Mouse (Mus musculus) NIH3T3 (cell line): Measurements from ENCODE around the gene Msrb3.
A peak's percentile ranks its signal among the peaks of the same experiment; 100 is the strongest.

Source experiments
- DNase-seq: peaks from one replicate; pipeline ENCODE4 v3.0.0-alpha.2; 2012; ENCODE audit warnings: low read depth

The Msrb3 gene

GRCm38 (mm10) chr10:120810832-120811571 is 87.9 kb downstream of the Msrb3 start:
- peak; percentile 59 for DNase-seq

GRCm38 (mm10) chr10:120810053-120810696 is 88.7 kb downstream of the Msrb3 start:
- DNase-seq, result peak; percentile 70

DNA sequence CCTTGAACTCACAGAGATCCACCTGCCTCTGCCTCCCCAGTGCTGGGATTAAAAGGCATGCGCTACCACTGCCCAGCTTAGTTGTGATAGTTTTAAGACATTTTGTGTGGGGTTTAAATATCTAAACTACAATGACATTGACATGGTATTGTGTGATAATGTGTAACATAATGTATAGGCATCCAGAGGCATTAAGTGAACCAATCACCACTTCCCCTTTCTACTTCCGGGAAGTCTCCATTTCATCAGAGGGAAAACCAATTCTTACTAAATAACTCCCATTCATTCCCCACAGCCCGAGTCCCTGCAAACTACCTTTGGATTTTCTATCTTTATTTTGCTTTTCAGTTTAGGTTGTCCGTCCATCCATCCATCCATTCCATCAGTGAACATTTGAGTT is 90.7 kb downstream of the Msrb3 start:
- no peak for DNase-seq

DNA sequence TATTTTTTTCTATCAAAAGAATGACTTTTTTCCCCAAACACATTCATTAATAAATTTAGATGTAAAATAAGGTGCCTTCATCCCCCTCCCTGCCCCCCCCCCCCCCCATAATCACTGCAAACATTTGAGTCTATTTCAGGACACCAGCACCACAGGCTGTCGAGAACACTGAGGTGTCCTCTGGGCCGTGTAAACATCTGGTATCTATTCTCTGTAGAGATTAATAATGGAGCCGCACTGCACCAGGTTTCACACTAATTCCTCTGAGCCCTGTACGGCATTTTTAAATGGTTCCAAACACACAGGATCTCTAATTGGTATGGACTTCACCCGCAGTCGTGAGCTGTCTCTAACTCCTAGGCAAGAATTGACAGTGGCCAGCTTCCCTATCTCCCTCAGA is 97.8 kb downstream of the Msrb3 start:
- DNase-seq, result no peak

DNA sequence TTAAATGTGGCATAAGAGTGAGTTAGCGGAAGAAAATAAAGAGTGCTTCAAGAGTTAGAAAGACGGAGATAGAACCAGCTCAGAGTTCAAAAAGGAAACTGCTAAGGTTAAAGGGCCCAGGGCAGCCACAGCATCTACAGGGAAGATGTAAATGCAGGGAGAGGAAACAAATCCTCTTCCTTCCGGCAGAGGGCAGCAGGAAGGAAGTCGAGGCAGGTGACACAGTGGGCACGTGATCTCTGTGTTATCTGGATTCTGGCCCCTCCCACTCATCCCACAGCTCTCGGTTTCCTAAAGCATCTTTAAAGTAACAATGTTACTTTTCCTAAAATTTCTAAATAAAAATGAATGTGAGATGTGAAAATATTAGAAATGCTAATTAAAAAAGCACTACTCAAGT is 99.4 kb downstream of the Msrb3 start:
- no peak for DNase-seq

DNA sequence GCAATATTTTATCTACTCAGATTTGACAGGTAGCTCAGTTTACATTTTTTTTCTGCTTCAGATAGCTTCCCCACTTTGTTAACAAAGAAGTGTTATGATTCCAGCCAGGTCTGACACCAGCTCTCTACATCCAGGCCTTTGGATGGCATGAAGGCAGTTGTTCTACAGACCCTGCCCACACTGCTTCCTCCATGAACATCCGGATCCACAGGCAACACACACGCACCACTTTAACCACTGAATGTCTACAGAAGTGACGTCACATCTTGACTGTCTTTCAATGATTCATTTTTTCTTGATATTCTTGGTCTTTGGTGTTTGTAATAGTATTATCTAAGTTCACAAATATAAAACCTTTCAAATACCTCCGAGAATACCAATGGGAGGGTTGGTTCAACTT is 102.2 kb downstream of the Msrb3 start:
- no peak for DNase-seq

- DNase-seq, result no peak
Measured at GRCm38 (mm10) chr10:120794391-120794817, 104.5 kb downstream of the Msrb3 start.

- no peak for DNase-seq
Measured at GRCm38 (mm10) chr10:120792191-120792765, 106.6 kb downstream of the Msrb3 start.

GRCm38 (mm10) chr10:120791438-120791837 is 107.5 kb downstream of the Msrb3 start:
- no peak for DNase-seq

GRCm38 (mm10) chr10:120787202-120787601 is 111.7 kb downstream of the Msrb3 start:
- peak; percentile 39 for DNase-seq

DNA sequence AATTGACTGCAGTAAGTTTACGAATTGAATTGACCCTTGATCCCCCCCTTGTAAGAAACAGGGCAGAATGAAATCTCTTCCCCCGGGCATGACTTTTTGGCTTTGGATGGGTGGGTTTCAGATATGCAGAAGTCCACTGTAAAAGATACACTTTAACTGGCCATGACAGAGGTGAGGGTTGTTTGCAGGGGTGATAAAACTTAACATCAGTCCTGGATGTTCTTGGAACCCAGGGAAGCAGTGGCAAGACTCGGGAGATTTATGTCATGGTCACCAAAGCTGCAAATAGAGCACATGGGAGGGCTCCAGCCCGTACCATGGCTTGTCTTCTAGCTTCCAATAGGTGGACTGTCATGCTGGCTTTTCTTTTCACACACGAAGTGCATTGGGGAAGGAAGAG is 114.4 kb downstream of the Msrb3 start:
- no peak for DNase-seq

- DNase-seq, result no peak
Measured at GRCm38 (mm10) chr10:120783393-120783792, 115.5 kb downstream of the Msrb3 start.

GRCm38 (mm10) chr10:120777499-120777898 is 121.4 kb downstream of the Msrb3 start:
- DNase-seq, result no peak

GRCm38 (mm10) chr10:120775361-120775760 is 123.5 kb downstream of the Msrb3 start:
- DNase-seq, result no peak

DNA sequence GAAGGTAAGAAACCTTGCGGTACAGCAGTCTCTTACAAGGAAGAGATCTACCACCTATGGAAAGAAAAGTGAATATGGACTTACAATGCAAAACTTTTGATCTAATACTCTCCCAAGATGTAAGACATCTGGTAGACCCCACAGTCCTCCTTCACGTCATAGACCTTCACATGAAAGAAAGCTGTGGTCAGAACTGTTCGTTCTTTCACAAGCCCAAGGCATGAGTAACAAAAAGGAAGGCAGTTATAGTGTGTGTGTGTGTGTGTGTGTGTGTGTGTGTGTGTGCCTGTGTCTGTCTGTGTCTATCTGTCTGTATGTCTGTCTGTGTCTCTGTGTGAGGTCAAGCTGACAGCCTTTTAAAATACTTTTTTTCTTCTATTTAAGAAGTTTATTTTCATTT is 131.5 kb downstream of the Msrb3 start:
- DNase-seq, result no peak

GRCm38 (mm10) chr10:120765398-120765797 is 133.5 kb downstream of the Msrb3 start:
- no peak for DNase-seq

DNA sequence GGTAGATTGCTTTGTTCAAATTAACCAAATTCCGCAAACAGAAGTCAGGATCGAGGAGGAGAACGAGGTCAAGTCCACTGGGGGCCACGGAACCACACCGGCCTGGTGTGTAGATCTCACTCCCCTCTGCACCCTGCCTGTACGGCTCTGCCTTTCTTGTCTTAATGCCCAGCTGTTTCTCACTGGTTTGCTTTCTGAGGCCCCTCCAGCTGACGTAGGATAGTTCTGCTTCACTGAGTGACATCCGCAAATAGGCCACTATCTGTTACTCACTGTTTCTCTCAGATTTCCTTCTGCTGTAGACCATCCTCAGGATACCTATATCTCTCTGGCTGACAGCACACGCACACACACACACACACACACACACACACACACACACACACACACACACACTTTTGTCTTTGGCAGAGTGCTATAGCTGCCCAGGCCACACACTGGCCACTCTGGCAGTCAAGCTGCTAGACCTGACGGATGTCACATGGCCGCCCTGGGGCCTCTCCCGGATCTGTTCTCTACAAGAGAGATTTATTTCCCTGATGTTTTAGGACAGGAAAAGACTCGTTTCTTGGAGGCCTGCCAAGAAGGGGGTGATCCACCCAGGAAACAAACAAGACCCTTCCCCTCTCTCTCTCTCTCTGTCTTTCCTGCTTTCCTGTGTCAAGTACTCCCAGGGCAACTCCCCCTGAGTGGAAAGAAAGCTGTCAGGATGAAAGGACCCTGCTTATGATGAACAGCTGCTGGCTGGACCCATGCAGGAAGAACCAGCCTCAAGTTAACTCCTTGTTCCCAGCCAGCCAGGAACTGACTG is 135.0 kb downstream of the Msrb3 start:
- peak; percentile 17 for DNase-seq

GRCm38 (mm10) chr10:120762958-120763357 is 135.9 kb downstream of the Msrb3 start:
- no peak for DNase-seq

DNA sequence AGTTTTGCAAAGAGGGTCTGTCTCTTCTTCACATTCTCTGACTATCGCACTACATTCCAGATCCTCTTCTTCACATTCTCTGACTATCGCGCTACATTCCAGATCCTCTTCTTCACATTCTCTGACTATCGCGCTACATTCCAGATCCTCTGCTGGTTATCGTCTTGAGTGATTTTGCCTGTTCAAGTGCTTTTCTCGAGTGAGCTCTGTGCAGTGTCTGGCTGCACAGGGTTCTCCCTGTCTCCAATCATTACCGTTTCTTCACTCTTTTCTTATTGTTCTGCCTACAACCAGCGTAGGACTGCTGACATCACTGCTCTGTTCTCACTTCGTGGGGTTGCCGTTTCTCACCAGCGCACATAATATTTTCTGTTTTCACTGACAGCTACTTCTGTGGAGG is 138.2 kb downstream of the Msrb3 start:
- DNase-seq, result no peak

DNA sequence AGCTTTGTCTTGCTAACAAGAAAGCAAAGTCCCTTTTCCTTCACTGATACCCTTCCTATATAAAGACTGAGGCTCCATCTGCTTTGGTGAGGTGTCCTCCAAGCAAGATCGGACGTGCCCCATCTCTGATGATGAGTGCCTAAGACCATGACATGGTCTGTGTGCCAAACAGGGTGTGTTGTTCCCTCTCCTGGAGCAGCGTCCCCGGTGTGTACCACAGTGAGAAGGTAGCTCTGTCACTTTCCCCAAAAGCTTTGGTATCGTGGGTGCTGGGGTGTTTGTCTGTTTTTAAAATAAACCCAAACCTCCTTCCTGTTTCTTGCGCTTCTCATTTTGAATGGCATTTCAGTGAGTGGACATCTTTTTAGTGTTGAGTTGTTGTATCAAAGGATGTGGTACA is 139.0 kb downstream of the Msrb3 start:
- DNase-seq, result no peak

DNA sequence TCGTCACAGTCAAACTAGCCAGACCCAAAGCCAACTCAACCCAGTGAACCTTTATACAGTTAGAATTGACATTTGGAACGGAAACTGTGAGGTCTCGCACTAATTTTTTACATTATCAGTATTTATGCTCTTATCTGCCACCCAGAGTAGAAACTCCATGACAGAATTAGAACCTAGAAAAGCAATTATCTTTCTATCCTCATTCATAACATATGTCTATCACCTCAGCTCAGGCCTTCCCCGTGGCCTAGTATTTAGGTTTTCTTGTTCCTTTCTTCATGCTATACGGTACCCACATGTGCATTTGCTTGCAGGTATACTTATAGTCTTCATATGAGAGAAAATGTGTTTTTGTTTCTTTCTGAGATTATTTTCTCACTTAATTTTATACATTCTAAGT is 146.4 kb downstream of the Msrb3 start:
- no peak for DNase-seq

- DNase-seq, result peak; percentile 33
Measured at GRCm38 (mm10) chr10:120751821-120752261, 147.1 kb downstream of the Msrb3 start.
